8 mouse cellular contexts compared by ENCODE assay signal in genomic region chr1:131613361-131614133, GRCm38 (mm10). TPM values are rescaled to one million over a fixed set of nuclear protein-coding genes. Genes with fewer than 3 reads are reported as not detected.
DNase-seq lines count a peak whose midpoint lies in the region; ATAC-seq and TF ChIP-seq lines count a peak whose summit lies in the region.

No protein-coding gene starts in this region.

- H3K36me3 ChIP-seq in forebrain, embryonic 10.5 days (replicated peaks): no peaks in the 10 kb centered on the region
- no peaks in the 10 kb centered on the region for H3K36me3 ChIP-seq in forebrain, embryonic 16.5 days (ENCODE audit: control insufficient read depth, insufficient read depth)
- H3K36me3 ChIP-seq in megakaryocyte, embryonic 14.5 days (replicated peaks; ENCODE audit: low read length): no peaks in the 10 kb centered on the region
- no peaks in the 10 kb centered on the region for H3K36me3 ChIP-seq in spleen, adult 2 months (ENCODE audit: control insufficient read depth, insufficient read depth, low read length)

- no peak overlapping the region for H3K4me2 ChIP-seq in forebrain, embryonic 16.5 days (ENCODE audit: low read length)

- no peaks in the 10 kb centered on the region for H3K27me3 ChIP-seq in forebrain, embryonic 10.5 days (ENCODE audit: poor library complexity, severe bottlenecking)
- H3K27me3 ChIP-seq in forebrain, embryonic 16.5 days (replicated peaks; ENCODE audit: control insufficient read depth, insufficient read depth, low read length): no peaks in the 10 kb centered on the region
- H3K27me3 ChIP-seq in megakaryocyte, embryonic 14.5 days (replicated peaks): peaks cover 22% of the 10 kb centered on the region
- H3K27me3 ChIP-seq in spleen, adult 2 months (ENCODE audit: control insufficient read depth, insufficient read depth, low read length): no peaks in the 10 kb centered on the region

- TF ChIP-seq POLR2A in spleen, adult 2 months (IDR thresholded peaks at IDR 0.05; ENCODE audit: low read depth, low read length): no peak

- H3K9ac ChIP-seq in forebrain, embryonic 16.5 days (replicated peaks; ENCODE audit: low read depth, low read length): no peak overlapping the region

- 82% methylated on average over 16 of the region's 16 CpGs for WGBS in forebrain, embryonic 10.5 days
- WGBS in forebrain, embryonic 16.5 days: 85% methylated on average over 16 of the region's 16 CpGs
- WGBS in spleen, adult 2 months: 74% methylated on average over 16 of the region's 16 CpGs

- H3K27ac ChIP-seq in forebrain, embryonic 10.5 days: no peak overlapping the region
- no peak overlapping the region for H3K27ac ChIP-seq in forebrain, embryonic 16.5 days (ENCODE audit: low read length)
- no peak overlapping the region for H3K27ac ChIP-seq in spleen, adult 2 months (ENCODE audit: insufficient read depth, low read length)

- no peaks in the 10 kb centered on the region for H3K4me1 ChIP-seq in forebrain, embryonic 10.5 days
- H3K4me1 ChIP-seq in forebrain, embryonic 16.5 days (replicated peaks; ENCODE audit: control insufficient read depth, insufficient read depth, low read length): no peaks in the 10 kb centered on the region
- H3K4me1 ChIP-seq in megakaryocyte, embryonic 14.5 days: peaks cover 8% of the 10 kb centered on the region
- no peaks in the 10 kb centered on the region for H3K4me1 ChIP-seq in spleen, adult 2 months (ENCODE audit: control insufficient read depth, insufficient read depth, insufficient read length)

- H3K4me3 ChIP-seq in forebrain, embryonic 10.5 days: no peak overlapping the region
- no peak overlapping the region for H3K4me3 ChIP-seq in forebrain, embryonic 16.5 days (replicated peaks; ENCODE audit: low read length)
- H3K4me3 ChIP-seq in megakaryocyte, embryonic 14.5 days (replicated peaks): peak overlapping the region; percentile 38
- no peak overlapping the region for H3K4me3 ChIP-seq in spleen, adult 2 months (ENCODE audit: extremely low read depth, insufficient read depth, insufficient read length)

- peak; percentile 49 for DNase-seq in forebrain, embryonic 10.5 days (ENCODE audit: extremely low spot score, low spot score)
- peak; percentile 24 for DNase-seq in cerebellum, adult 9-11 months
- DNase-seq in frontal cortex, postnatal 14 days (ENCODE audit: low spot score in 2 of 2): peak; percentile 18 to 33
- DNase-seq in hindlimb bud, embryonic 11.5 days (ENCODE audit: extremely low spot score, low read depth, low spot score): peak; percentile 64
- DNase-seq in left cerebral cortex, adult 18-20 months (ENCODE audit: low spot score in 2 of 2): peak; percentile 62 to 72
- peak; percentile 70 to 77 for DNase-seq in spleen, adult 2 months (ENCODE audit: low read depth in 1 of 2, low spot score in 2 of 2)

- TF ChIP-seq CTCF in spleen, adult 2 months (IDR thresholded peaks at IDR 0.05; ENCODE audit: extremely low read depth, insufficient read depth, insufficient read length, insufficient replicate concordance): peak; percentile 63; the same call in 1 of the 2 replicates

- no peak; the same call in 1 of the 2 replicates for ATAC-seq in forebrain, embryonic 16.5 days

- H3K9me3 ChIP-seq in forebrain, embryonic 10.5 days: no peaks in the 10 kb centered on the region
- H3K9me3 ChIP-seq in forebrain, embryonic 16.5 days (ENCODE audit: control insufficient read depth, low read length): no peaks in the 10 kb centered on the region
- no peaks in the 10 kb centered on the region for H3K9me3 ChIP-seq in megakaryocyte, embryonic 14.5 days

RNA-seq across cellular contexts. Expression of gene Avpr1b, which starts 14.5 kb away (rescaled TPM):
- polyA plus RNA-seq in forebrain, embryonic 10.5 days (2016; fragmentation: Nextera tagmentation; extraction: Ambion mirVana): not detected in 2 replicates
- polyA plus RNA-seq in forebrain, embryonic 16.5 days (2015; fragmentation: Nextera tagmentation; extraction: Ambion mirVana): 0.14 TPM in 1 of 2 replicates, not detected in the other
- total RNA-seq in left cerebral cortex, adult 18-20 months (2021): not detected
- not detected in 2 replicates for polyA plus RNA-seq in megakaryocyte, embryonic 14.5 days (2012; ENCODE audit: insufficient read depth, low replicate concordance)
- polyA plus RNA-seq in spleen, adult 2 months (2012; rRNA removed): not detected in 2 replicates

RNA-seq across cellular contexts. Expression of gene Ctse, which starts 24.6 kb away (rescaled TPM):
- polyA plus RNA-seq in forebrain, embryonic 10.5 days (2016; fragmentation: Nextera tagmentation; extraction: Ambion mirVana): not detected in 2 replicates
- polyA plus RNA-seq in forebrain, embryonic 16.5 days (2015; fragmentation: Nextera tagmentation; extraction: Ambion mirVana): not detected in 2 replicates
- under 1 TPM in 1 of 2 experiments, not detected in 1; 0.16 TPM for total RNA-seq in left cerebral cortex, adult 18-20 months (2021)
- polyA plus RNA-seq in megakaryocyte, embryonic 14.5 days (2012; ENCODE audit: insufficient read depth, low replicate concordance): 4.2 TPM in 1 of 2 replicates, not detected in the other
- polyA plus RNA-seq in spleen, adult 2 months (2012; rRNA removed): 77.8 and 113 TPM in 2 replicates

Comparison
In these comparisons a context has a peak if more than half of its experiments do, and no peak if none do; other contexts are left out.
1. RNA of gene Ctse, which starts 24.6 kb away (polyA plus RNA-seq): 77.8 to 113 TPM in spleen, adult 2 months; 4.2 TPM in megakaryocyte, embryonic 14.5 days, not detected in forebrain, embryonic 10.5 days and not detected in forebrain, embryonic 16.5 days; every median in the first group is over 10 times any median in the second.
2. Peak in every context shown above with its lines, with median percentiles within 50 percentile points of each other: DNase-seq.